Mouse (Mus musculus) G1E (cell line): Measurements from ENCODE around the gene Khdrbs1.

Experiments
- CTCF ChIP-seq: IDR thresholded peaks from 2 replicates; pipeline ENCODE4 v1.5.1; 2012; ENCODE audit warnings: low read depth, low read length, inconsistent platforms, mixed read lengths
- POLR2AphosphoS5 ChIP-seq: IDR thresholded peaks from 2 replicates; pipeline ENCODE4 v1.6.1; 2012; ENCODE audit warnings: low read depth, low read length, inconsistent platforms; ENCODE audit not compliant: insufficient replicate concordance
- TAL1 ChIP-seq: conservative IDR thresholded peaks from 2 replicates; pipeline ENCODE4 v1.6.1; 2012; ENCODE audit warnings: low read depth, low read length, inconsistent platforms, mixed read lengths

- no peak for TF ChIP-seq CTCF
- TF ChIP-seq TAL1 = no peak
- no peak for TF ChIP-seq POLR2AphosphoS5
These were observed 79.8 kb downstream of the Khdrbs1 start for GRCm38 (mm10) chr4:129662255-129662813.
